Mouse (Mus musculus): ENCODE results near the gene Nap1l1. TPM values are rescaled to one million over a fixed set of nuclear protein-coding genes. Genes with fewer than 3 reads are reported as not detected.

Nap1l1 gene
- total and polyA plus RNA-seq, 3 experiments: 196 to 1,342 (median 360) TPM

DNA sequence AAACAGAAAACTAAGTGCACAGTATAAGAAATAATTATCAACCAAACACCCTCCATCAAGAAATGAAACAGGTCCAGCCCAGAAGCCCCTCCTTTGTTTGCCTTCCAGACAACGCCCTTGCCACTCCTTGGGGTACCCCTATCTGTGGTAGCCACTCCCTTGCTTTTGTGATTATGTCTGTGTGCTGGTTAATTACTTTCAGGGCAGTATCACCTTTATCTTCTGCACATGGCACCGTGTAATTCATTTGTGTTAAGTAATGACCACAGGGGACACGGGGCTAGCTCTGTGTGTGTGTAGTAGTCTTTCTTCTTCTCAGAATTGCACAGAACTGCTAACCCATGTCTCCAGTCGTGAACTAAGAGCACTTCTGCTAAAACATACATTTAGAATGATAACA, 72.6 kb downstream of the Nap1l1 start:
- H3K4me2 ChIP-seq (ENCODE audit: insufficient read depth, low read depth, poor library complexity, severe bottlenecking): no peak overlapping the region
- H3K27me3 ChIP-seq (replicated peaks): no peaks in the 10 kb centered on the region
- no peaks in the 10 kb centered on the region for H3K36me3 ChIP-seq (replicated peaks in 1 of 2; ENCODE audit: control insufficient read depth in 1 of 2, insufficient read depth in 1 of 2, low read length in 1 of 2)
- dilution Hi-C loops (cut with MboI; ENCODE audit: extremely low pct_ligation_motif_present, extremely low pct_unique_long_range_greater_than_20kb, low sequenced_read_pairs): no loop called here
- H3K9ac ChIP-seq (ENCODE audit: insufficient read depth, low read depth): no peak overlapping the region
- no peak overlapping the region for H3K27ac ChIP-seq (ENCODE audit: insufficient read depth, low read depth)
- no peaks in the 10 kb centered on the region for H3K9me3 ChIP-seq (replicated peaks; ENCODE audit: low read length)
- in situ Hi-C loops (cut with MboI; ENCODE audit: low pct_ligation_motif_present, low pct_unique_long_range_greater_than_20kb, low sequenced_read_pairs): no loop called here
- peaks cover 9 to 11% of the 10 kb centered on the region in 2 experiments for H3K4me1 ChIP-seq (ENCODE audit: control insufficient read depth in 1 of 2, insufficient read depth in 2 of 2)
- TF ChIP-seq MAZ (IDR thresholded peaks at IDR 0.05; ENCODE audit: low read depth, low read length) (no peak), MYC (IDR thresholded peaks at IDR 0.05; ENCODE audit: low read depth, low read length) (no peak), NRF1 (IDR thresholded peaks at IDR 0.05; ENCODE audit: low read depth, low read length) (no peak), USF2 (conservative IDR thresholded peaks at IDR 0.05; ENCODE audit: low read depth, low read length) (no peak), EP300 (IDR thresholded peaks at IDR 0.05; ENCODE audit: low read length) (no peak), ZC3H11A (IDR thresholded peaks at IDR 0.05; ENCODE audit: low read depth, low read length) (no peak), GABPA (IDR thresholded peaks at IDR 0.05; ENCODE audit: insufficient replicate concordance, low read depth, low read length) (no peak), RAD21 (IDR thresholded peaks at IDR 0.05; ENCODE audit: low read depth, low read length) (no peak), ZMIZ1 (IDR thresholded peaks at IDR 0.05; ENCODE audit: low read depth, low read length) (no peak), MAFK (IDR thresholded peaks at IDR 0.05; ENCODE audit: insufficient replicate concordance, low read length) (no peak), TBP (conservative IDR thresholded peaks at IDR 0.05; ENCODE audit: low read depth, low read length) (no peak), MEF2A (IDR thresholded peaks at IDR 0.05; ENCODE audit: borderline replicate concordance, low read depth, low read length) (no peak), IRF4 (IDR thresholded peaks at IDR 0.05; ENCODE audit: low read depth, low read length) (no peak), E2F4 (IDR thresholded peaks at IDR 0.05; ENCODE audit: insufficient replicate concordance, low read depth, low read length) (no peak)
- DNase-seq (ENCODE audit: extremely low read depth): no peak
- H3K4me3 ChIP-seq (replicated peaks in 1 of 3; ENCODE audit: low read depth in 2 of 3, low read length in 2 of 3, poor library complexity in 1 of 3): no peak overlapping the region
- H3K79me2 ChIP-seq (replicated peaks; ENCODE audit: control insufficient read depth, extremely low read depth, insufficient read depth, poor library complexity, severe bottlenecking): no peaks in the 10 kb centered on the region

Other genes with a start within 250 kb of the Nap1l1 start
- gene Bbs10, start 174.5 kb upstream of the Nap1l1 start, total RNA-seq (2012; rRNA removed): 4.1 and 4.5 TPM in 2 replicates
- gene Bbs10, start 174.5 kb upstream of the Nap1l1 start, total RNA-seq (2014; rRNA removed): 4.8 and 6.0 TPM in 2 replicates
- gene Bbs10, start 174.5 kb upstream of the Nap1l1 start, polyA plus RNA-seq (2012; ENCODE audit: insufficient read length, low read depth): 2.2 and 3.0 TPM in 2 replicates
- 1.9 and 2.5 TPM in 2 replicates for gene Phlda1, start 33.1 kb downstream of the Nap1l1 start, total RNA-seq (2012; rRNA removed)
- gene Phlda1, start 33.1 kb downstream of the Nap1l1 start, total RNA-seq (2014; rRNA removed): 0.99 and 2.1 TPM in 2 replicates
- gene Phlda1, start 33.1 kb downstream of the Nap1l1 start, polyA plus RNA-seq (2012; ENCODE audit: insufficient read length, low read depth): 7.0 and 11.6 TPM in 2 replicates